18 mouse cellular contexts compared by ENCODE assay signal in the genomic region with DNA sequence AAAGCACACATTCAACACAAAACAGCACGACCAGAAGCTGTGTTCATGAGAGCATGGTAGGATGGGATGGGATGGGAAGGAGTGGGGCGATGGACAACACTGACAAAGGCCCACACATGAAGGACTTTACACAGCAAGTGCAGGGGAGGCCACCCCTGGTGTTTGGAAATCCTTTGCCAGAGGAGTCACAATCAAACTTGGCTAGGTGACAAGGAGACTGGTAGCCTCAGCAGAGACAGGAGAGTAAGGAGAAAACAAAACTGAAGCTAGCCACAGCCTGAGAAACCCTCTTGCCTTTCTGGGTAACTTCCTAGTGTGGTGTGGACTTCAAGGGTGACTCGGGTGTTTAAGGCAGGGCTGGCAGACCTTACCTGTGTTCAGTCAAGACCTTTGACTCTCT. TPM values are rescaled to one million over a fixed set of nuclear protein-coding genes. Genes with fewer than 3 reads are reported as not detected.
A peak's percentile ranks its signal among the peaks of the same experiment; 100 is the strongest.
DNase-seq lines count a peak whose midpoint lies in the region; ATAC-seq and TF ChIP-seq lines count a peak whose summit lies in the region.
"Had no signal": no experiment of that assay in that cellular context is flagged by ENCODE, and none has a peak within 500 bp of the region (broad histone marks: within the 10 kb centered on the region; RNA-seq: fewer than 3 reads in every experiment).

No protein-coding gene starts in this region.

- no peak for ATAC-seq in intestine, embryonic 15.5 days
- ATAC-seq in intestine, embryonic 16.5 days, result no peak
- no peak for ATAC-seq in liver, embryonic 11.5 days (replicated peaks; ENCODE audit: low FRiP score)

- intact Hi-C loops in gastrocnemius, postnatal 36 days (cut with DNase I), result loop anchor here (10.0 kb wide), 1 partner anchor 244 kb away; a partner anchor contains a TSS

- H3K4me2 ChIP-seq in intestine, embryonic 15.5 days (replicated peaks), result peak overlapping the region; percentile 75; the same call in 1 of the 2 replicates
- no peak overlapping the region for H3K4me2 ChIP-seq in intestine, embryonic 16.5 days (ENCODE audit: low read depth, low read length)
- H3K4me2 ChIP-seq in CH12.LX (ENCODE audit: insufficient read depth, low read depth, poor library complexity, severe bottlenecking), result peak overlapping the region; percentile 83
- peak overlapping the region; percentile 82 for H3K4me2 ChIP-seq in liver, embryonic 11.5 days

- H3K4me1 ChIP-seq in intestine, embryonic 15.5 days (replicated peaks), result peaks cover 7% of the 10 kb centered on the region
- H3K4me1 ChIP-seq in intestine, embryonic 16.5 days (ENCODE audit: control insufficient read depth, insufficient read depth, low read length), result peaks cover 8% of the 10 kb centered on the region
- H3K4me1 ChIP-seq in CH12.LX (ENCODE audit: control insufficient read depth in 1 of 2, insufficient read depth in 2 of 2), result peaks cover 9 to 28% of the 10 kb centered on the region in 2 experiments
- H3K4me1 ChIP-seq in liver, embryonic 11.5 days (replicated peaks; ENCODE audit: control insufficient read depth, insufficient read depth, low read length), result peaks cover 27% of the 10 kb centered on the region

- peak; percentile 15 for DNase-seq in 3T3-L1 (ENCODE audit: low read depth, low spot score)
- DNase-seq in CH12.LX (ENCODE audit: extremely low read depth), result no peak
- DNase-seq in liver, embryonic 11.5 days (ENCODE audit: low spot score), result no peak
- no peak for DNase-seq in gastrocnemius, postnatal 36 days
- DNase-seq in retina, postnatal 1 day, result no peak
- DNase-seq: adrenal gland, postnatal 14 days; cerebellum, postnatal 36 days; heart, postnatal 10 days; thymus, postnatal 14 days had no signal

- dilution Hi-C loops in CH12.LX (cut with MboI; ENCODE audit: extremely low pct_ligation_motif_present, extremely low pct_unique_long_range_greater_than_20kb, low sequenced_read_pairs), result no loop called here

- no peak overlapping the region for H3K4me3 ChIP-seq in intestine, embryonic 15.5 days (replicated peaks)
- H3K4me3 ChIP-seq in intestine, embryonic 16.5 days (ENCODE audit: low read length), result no peak overlapping the region
- H3K4me3 ChIP-seq in CH12.LX (replicated peaks in 1 of 3; ENCODE audit: low read depth in 2 of 3, low read length in 2 of 3, poor library complexity in 1 of 3), result no peak overlapping the region
- H3K4me3 ChIP-seq in liver, embryonic 11.5 days (ENCODE audit: low read depth, low read length), result peak overlapping the region; percentile 84
- H3K4me3 ChIP-seq: embryonic facial prominence, embryonic 15.5 days; stomach, embryonic 15.5 days had no signal

- no peak overlapping the region for H3K27ac ChIP-seq in intestine, embryonic 15.5 days
- no peak overlapping the region for H3K27ac ChIP-seq in intestine, embryonic 16.5 days (ENCODE audit: low read length)
- H3K27ac ChIP-seq in CH12.LX (ENCODE audit: insufficient read depth, low read depth), result no peak overlapping the region
- peak overlapping the region; percentile 39; the same call in 1 of the 2 replicates for H3K27ac ChIP-seq in liver, embryonic 11.5 days (ENCODE audit: low read depth, low read length)
- H3K27ac ChIP-seq: embryonic facial prominence, embryonic 15.5 days; layer of hippocampus, adult 2 months; left cerebral cortex, adult 2 months; limb, embryonic 15.5 days; macrophage; stomach, embryonic 15.5 days had no signal

- no peak for TF ChIP-seq CTCF in CH12.LX (conservative IDR thresholded peaks at IDR 0.05 in 1 of 2, IDR thresholded peaks at IDR 0.05 in 1 of 2; ENCODE audit: low read depth in 2 of 2, low read length in 2 of 2)

- 91% methylated on average over 3 of the region's 3 CpGs for WGBS in intestine, embryonic 15.5 days
- WGBS in intestine, embryonic 16.5 days, result 94% methylated on average over 3 of the region's 3 CpGs
- 90% methylated on average over 3 of the region's 3 CpGs for WGBS in liver, embryonic 11.5 days

- TF ChIP-seq RAD21 in CH12.LX (IDR thresholded peaks at IDR 0.05; ENCODE audit: low read depth, low read length), result no peak

- H3K27me3 ChIP-seq in intestine, embryonic 15.5 days (replicated peaks), result no peaks in the 10 kb centered on the region
- H3K27me3 ChIP-seq in intestine, embryonic 16.5 days (replicated peaks; ENCODE audit: control insufficient read depth, insufficient read depth, low read length), result 0 out of 2 replicates have a peak, but pooled peaks cover 2% of the 10 kb centered on the region
- peaks cover 7% of the 10 kb centered on the region for H3K27me3 ChIP-seq in CH12.LX (replicated peaks)
- H3K27me3 ChIP-seq in liver, embryonic 11.5 days (replicated peaks; ENCODE audit: control insufficient read depth, insufficient read depth, low read length), result no peaks in the 10 kb centered on the region; the same call in 1 of the 2 replicates
- H3K27me3 ChIP-seq: limb, embryonic 15.5 days; stomach, embryonic 15.5 days had no signal

- TF ChIP-seq EP300 in CH12.LX (IDR thresholded peaks at IDR 0.05; ENCODE audit: low read length), result no peak

- peaks cover 4% of the 10 kb centered on the region; the same call in 1 of the 2 replicates for H3K36me3 ChIP-seq in intestine, embryonic 15.5 days
- 0 out of 2 replicates have a peak, but pooled peaks cover under 1% of the 10 kb centered on the region for H3K36me3 ChIP-seq in intestine, embryonic 16.5 days (ENCODE audit: control insufficient read depth, insufficient read depth, low read length)
- peaks cover 16 to 41% of the 10 kb centered on the region in 2 experiments for H3K36me3 ChIP-seq in CH12.LX (replicated peaks in 1 of 2; ENCODE audit: control insufficient read depth in 1 of 2, insufficient read depth in 1 of 2, low read length in 1 of 2)
- peaks cover 3% of the 10 kb centered on the region for H3K36me3 ChIP-seq in liver, embryonic 11.5 days (ENCODE audit: control insufficient read depth, insufficient read depth, low read length)

- in situ Hi-C loops in CH12.LX (cut with MboI; ENCODE audit: low pct_ligation_motif_present, low pct_unique_long_range_greater_than_20kb, low sequenced_read_pairs), result no loop called here

- no peak for TF ChIP-seq POLR2A in CH12.LX (IDR thresholded peaks at IDR 0.05; ENCODE audit: low read depth, low read length)

- H3K9me3 ChIP-seq in intestine, embryonic 15.5 days, result no peaks in the 10 kb centered on the region
- no peaks in the 10 kb centered on the region for H3K9me3 ChIP-seq in intestine, embryonic 16.5 days (ENCODE audit: control insufficient read depth, low read length)
- no peaks in the 10 kb centered on the region for H3K9me3 ChIP-seq in CH12.LX (replicated peaks; ENCODE audit: low read length)
- H3K9me3 ChIP-seq in liver, embryonic 11.5 days (ENCODE audit: control insufficient read depth, low read length), result no peaks in the 10 kb centered on the region
- H3K9me3 ChIP-seq: embryonic facial prominence, embryonic 15.5 days; limb, embryonic 15.5 days; stomach, embryonic 15.5 days had no signal

- H3K9ac ChIP-seq in intestine, embryonic 15.5 days, result no peak overlapping the region
- H3K9ac ChIP-seq in intestine, embryonic 16.5 days (ENCODE audit: low read depth, low read length), result no peak overlapping the region
- no peak overlapping the region; the same call in 1 of the 2 replicates for H3K9ac ChIP-seq in CH12.LX (ENCODE audit: insufficient read depth, low read depth)
- H3K9ac ChIP-seq in liver, embryonic 11.5 days (ENCODE audit: low read depth, low read length), result peak overlapping the region; percentile 53
- H3K9ac ChIP-seq: embryonic facial prominence, embryonic 15.5 days; limb, embryonic 15.5 days; stomach, embryonic 15.5 days had no signal

- peaks cover 33% of the 10 kb centered on the region for H3K79me2 ChIP-seq in CH12.LX (replicated peaks; ENCODE audit: control insufficient read depth, extremely low read depth, insufficient read depth, poor library complexity, severe bottlenecking)

TF ChIP-seq in CH12.LX, 34 proteins besides CTCF, POLR2A, EP300 and RAD21:
- no peak for TF ChIP-seq USF1 (IDR thresholded peaks at IDR 0.05; ENCODE audit: low read depth, low read length)
- no peak for TF ChIP-seq SMC3 (IDR thresholded peaks at IDR 0.05; ENCODE audit: low read depth, low read length)
- no peak for TF ChIP-seq SIN3A (IDR thresholded peaks at IDR 0.05; ENCODE audit: low read length)
- no peak for TF ChIP-seq CHD1 (IDR thresholded peaks at IDR 0.05; ENCODE audit: low read depth, low read length)
- TF ChIP-seq RCOR1 (conservative IDR thresholded peaks at IDR 0.05; ENCODE audit: low read depth, low read length), result no peak

RNA-seq across cellular contexts. Expression of a gene that starts 4.9 kb away (rescaled TPM):
- 39.8 and 42.2 TPM in 2 replicates for polyA plus RNA-seq in intestine, embryonic 15.5 days (2015; fragmentation: Nextera tagmentation; extraction: Ambion mirVana)
- polyA plus RNA-seq in intestine, embryonic 16.5 days (2015; fragmentation: Nextera tagmentation; extraction: Ambion mirVana), result 41.4 and 43.5 TPM in 2 replicates
- 29.5 and 30.6 TPM in 2 replicates for total RNA-seq in CH12.LX (2012; rRNA removed)
- 30.8 and 32.5 TPM in 2 replicates for total RNA-seq in CH12.LX (2014; rRNA removed)
- polyA plus RNA-seq in CH12.LX (2012; ENCODE audit: insufficient read length, low read depth), result 51.2 and 59.7 TPM in 2 replicates
- 61.4 and 63.8 TPM in 2 replicates for polyA plus RNA-seq in liver, embryonic 11.5 days (2014; fragmentation: Nextera tagmentation; extraction: Ambion mirVana)
- 10 to 100 TPM; 17.0 to 19.9 TPM for total RNA-seq in gastrocnemius, postnatal 36 days (2021)

RNA-seq across cellular contexts. Expression of a gene that starts 37.3 kb away (rescaled TPM):
- polyA plus RNA-seq in intestine, embryonic 15.5 days (2015; fragmentation: Nextera tagmentation; extraction: Ambion mirVana), result 2.0 and 2.2 TPM in 2 replicates
- polyA plus RNA-seq in intestine, embryonic 16.5 days (2015; fragmentation: Nextera tagmentation; extraction: Ambion mirVana), result 1.7 and 1.9 TPM in 2 replicates
- total RNA-seq in CH12.LX (2012; rRNA removed) (0.21 TPM in 1 of 2 replicates, not detected in the other), CH12.LX (2014; rRNA removed) (not detected in 2 replicates)
- not detected in 2 replicates for polyA plus RNA-seq in CH12.LX (2012; ENCODE audit: insufficient read length, low read depth)
- 0.32 and 0.62 TPM in 2 replicates for polyA plus RNA-seq in liver, embryonic 11.5 days (2014; fragmentation: Nextera tagmentation; extraction: Ambion mirVana)
- 1 to 10 TPM in 1 of 2 experiments, under 1 TPM in 1; 0.42 to 1.3 TPM for total RNA-seq in gastrocnemius, postnatal 36 days (2021)
- polyA plus RNA-seq: macrophage, myocyte had no signal
